Mouse (Mus musculus): Measurements from ENCODE around the gene Ifitm1.
A peak's percentile ranks its signal among the peaks of the same experiment; 100 is the strongest.
"Not testable (repeated sequence)": the region's sequence is repeated elsewhere in the genome, so short reads cannot be mapped to it uniquely, and the experiment has no call there.

Gene Ifitm1

DNA sequence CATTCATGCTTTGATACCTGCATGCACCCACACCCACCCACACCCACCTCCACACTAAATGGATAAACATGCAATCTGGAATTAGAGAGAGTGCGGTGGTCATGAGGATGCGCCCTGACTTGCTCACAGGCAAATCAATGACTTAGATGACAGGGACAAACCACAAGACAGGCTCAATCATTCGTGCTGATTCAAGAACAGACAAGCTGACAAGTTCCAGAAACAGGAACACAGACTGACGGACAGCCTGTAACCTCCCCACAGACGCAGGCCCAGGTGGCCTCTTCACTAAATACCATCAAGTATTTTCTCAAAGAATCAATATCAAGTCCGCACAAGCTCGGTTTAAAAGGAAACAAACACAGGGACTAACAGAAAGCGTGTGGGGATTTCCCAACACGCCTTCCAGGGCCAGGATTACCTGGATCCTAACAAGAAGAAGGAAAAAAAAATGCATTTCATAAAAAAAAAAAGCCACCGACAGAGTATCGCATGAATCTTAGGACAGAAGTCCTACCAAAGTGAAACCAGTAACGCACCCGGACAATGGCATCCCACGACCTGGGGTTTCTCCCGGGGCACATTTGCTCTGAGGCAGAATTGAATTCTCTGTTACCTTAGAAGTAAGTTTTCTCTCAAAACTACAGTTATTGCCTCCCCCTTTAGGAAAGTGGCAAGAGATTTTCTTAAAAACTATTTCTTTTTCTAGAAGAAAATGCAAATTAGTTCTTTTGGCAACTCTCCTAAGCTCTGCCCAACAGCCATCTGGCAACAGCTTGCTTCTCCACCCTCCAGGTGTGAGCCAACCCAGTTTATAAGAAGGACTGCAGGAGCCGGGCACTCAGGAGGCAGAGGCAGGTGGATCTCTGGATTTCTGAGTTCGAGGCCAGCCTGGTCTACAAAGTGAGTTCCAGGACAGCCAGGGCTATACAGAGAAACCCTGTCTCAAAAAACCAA, 20.4 kb downstream of the Ifitm1 start:
- no peak for DNase-seq

GRCm38 (mm10) chr7:140989022-140989421, 22.0 kb downstream of the Ifitm1 start:
- DNase-seq: no peak

- DNase-seq: no peak
Observed at GRCm38 (mm10) chr7:140990185-140990584, 23.2 kb downstream of the Ifitm1 start.

GRCm38 (mm10) chr7:140990622-140991021, 23.6 kb downstream of the Ifitm1 start:
- DNase-seq: no peak

GRCm38 (mm10) chr7:140991117-140991689, 24.2 kb downstream of the Ifitm1 start:
- DNase-seq: no peak

GRCm38 (mm10) chr7:140997817-140998216, 30.8 kb downstream of the Ifitm1 start:
- no peak for DNase-seq

DNA sequence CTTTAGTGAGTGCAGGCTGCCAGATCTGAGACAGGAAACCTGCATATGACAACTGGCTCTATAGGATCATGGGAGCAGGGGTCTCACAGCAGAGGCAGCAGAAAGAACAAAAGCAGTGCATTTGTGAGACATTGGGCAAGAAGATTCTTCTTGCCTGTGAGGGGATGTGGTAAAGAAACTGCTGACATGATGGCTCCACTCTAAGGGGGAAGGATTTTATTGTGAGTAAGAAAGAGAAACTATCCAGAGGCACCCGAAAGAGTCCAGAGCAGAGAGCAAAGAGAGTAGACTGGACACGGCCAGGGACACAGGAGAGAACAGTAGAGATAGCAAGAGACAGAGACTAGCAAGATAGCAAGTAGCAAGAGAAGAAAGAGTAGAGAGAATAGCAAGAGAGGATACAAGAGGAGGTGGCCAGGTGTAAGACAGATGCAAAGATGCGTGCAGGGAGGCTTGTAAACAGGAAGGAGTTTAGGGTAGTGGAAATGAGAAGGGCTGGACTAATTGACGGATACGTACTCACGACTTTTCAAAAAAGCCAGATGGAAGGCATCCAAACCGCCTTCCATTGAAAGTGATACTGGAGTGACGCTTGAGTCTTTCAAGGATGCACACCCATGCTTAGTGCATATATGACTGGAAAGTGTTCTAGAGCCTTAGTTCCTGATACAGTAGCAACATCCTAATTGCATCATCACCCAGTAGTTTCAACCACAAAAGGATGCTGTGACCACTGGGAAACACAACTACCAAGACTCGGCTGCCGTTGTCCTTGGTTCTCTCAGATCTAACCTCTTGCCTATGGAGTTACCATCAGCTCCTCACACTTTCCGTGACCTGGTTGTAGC, 32.1 kb downstream of the Ifitm1 start:
- DNase-seq: no peak

DNA sequence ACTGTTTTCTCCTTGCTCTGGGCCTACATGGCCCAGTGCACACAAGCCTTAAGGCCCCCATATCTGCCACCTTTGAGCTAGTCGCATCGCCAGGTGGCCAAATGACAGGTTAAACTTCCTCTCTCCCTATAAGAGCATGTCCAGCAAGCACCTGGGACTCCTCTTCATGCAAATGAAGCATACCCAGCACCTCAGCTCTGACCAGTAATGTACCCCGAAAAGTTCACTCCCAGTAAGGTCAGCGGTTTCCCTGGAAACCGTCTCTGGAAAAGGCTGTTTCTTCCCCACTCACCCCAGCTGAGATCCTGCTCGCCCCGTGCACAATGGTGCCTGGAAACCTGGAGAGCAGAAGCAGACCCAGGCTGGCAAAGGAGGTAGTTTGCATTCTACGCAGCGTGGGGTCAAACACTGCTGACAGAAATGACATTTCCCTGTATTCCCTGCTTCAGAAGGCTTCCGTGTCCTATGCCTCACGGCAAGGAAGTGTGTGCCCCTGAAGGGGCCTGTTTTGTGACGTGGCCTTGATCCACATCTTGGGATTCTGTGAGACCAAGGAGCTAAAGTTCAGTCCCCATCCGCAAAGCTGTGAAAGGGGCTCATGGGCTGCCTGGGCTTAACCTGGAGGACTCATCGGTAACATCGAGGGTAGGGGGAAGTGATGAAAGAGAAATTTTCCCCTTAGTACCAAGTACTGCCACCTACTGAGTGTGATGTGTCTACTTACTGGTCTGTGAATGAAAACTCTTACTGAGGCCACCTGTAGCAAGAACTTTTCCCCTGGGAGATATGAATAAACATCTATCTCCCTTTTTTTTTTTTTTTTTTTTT, 34.1 kb downstream of the Ifitm1 start:
- no peak for DNase-seq

- no peak for DNase-seq
Observed at GRCm38 (mm10) chr7:141003248-141004010, 36.4 kb downstream of the Ifitm1 start.

GRCm38 (mm10) chr7:141006446-141006845, 39.4 kb downstream of the Ifitm1 start:
- no peak for DNase-seq

- DNase-seq: no peak
Observed at GRCm38 (mm10) chr7:141006914-141007313, 39.9 kb downstream of the Ifitm1 start.

GRCm38 (mm10) chr7:141008312-141008761, 41.3 kb downstream of the Ifitm1 start:
- DNase-seq: no peak

DNA sequence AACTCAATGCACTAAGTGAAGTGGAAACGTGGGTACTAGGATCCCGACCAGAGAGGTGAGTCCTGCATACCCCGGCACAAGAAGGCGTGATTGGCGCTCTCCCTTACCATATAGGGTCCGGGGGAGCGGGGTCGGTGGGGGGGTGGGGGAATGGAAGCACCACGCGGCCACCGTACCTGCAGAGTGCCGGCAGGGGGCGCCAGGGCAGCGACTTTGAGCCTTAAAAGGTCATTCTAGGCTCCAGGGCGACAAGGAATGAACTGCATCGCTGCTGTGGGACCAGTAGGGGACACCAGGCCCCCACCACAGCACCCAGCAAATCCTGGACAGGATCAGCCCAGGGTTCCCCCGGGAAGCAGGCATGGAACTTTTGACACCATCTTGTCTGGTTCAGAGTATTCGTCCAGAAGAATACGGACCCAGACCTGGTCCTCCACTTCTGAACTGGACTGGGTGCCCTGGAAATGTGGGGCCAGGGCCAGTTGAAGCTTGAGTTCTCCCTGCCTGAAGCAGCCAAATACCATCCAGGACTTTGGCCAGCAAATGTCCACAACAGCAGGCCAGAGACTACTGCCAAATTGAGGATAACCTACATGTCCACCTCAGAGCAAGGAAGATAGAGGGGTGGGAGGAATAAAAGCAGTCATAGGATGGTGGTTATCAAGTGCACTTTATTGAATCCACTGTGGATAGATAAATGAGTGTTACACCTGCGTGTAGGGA, 42.1 kb downstream of the Ifitm1 start:
- peak; percentile 82 for DNase-seq

DNA sequence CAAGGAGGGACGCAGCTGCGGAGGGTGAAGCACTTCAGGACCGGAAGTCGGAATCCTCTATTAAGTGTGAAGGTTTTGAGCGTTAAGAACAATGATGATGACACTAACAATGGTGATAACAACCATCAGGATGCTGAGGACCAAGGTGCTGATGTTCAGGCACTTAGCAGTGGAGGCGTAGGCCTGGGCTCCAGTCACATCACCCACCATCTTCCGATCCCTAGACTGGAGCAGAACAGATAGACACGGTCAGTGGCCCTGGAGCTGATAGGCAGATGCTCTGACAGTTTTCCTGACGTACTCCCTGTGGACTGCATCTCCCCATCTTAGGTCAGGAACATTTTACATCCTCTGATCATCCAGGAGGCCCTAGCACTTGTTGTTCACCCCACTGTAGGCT, 42.6 kb downstream of the Ifitm1 start:
- DNase-seq: no peak

DNA sequence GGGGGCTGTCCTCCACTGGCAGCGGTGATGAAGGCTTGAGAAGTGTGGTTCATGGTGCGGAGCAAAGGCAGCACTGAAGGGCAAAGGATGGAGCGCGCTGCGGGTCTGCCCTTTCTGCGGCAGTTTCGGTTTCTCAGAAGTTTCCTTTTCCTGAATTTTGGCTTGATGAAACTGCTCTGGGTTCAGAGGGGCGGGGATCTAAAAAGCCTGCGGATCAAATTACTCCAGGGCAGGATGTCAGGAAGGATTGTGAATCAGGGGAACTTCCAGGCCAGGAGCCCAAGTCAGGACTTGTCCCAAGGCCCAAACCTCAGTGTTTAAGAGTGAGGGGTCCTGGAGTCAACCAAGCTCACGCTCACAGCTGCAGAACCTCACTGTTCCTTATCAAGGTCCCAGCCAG, 43.6 kb downstream of the Ifitm1 start, which contains the start of gene Ifitm3:
Gene Ifitm3 (minus strand): TSS at position 178 of the 400 bp plus-strand sequence.
- DNase-seq: no peak

DNA sequence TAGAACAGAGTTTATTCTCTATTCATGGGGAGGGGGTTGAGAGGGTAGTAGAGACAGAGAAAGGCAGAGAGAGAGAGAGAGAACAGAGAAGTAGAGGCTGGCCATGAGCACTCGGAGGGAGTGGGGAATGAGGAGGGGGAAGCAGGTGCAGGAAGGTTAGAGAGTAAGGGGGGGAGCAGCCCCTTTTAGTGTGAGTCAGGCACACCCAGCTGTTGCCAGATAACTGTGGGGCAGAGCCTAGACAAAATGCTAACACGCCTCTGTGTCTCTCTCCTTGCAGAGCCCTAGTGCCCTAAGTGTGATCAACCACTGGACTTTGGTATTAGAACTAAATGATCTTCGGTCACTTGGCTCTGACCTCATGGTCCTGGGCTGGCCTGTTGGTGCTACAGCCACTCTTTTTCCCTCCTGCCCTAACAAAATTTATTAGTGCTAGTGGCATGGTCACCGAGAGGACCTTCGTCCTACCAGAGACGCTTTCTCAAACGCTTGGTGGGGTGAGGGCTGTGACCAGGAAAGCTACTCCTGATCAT, 44.3 kb downstream of the Ifitm1 start:
- peak; percentile 7 for DNase-seq

DNA sequence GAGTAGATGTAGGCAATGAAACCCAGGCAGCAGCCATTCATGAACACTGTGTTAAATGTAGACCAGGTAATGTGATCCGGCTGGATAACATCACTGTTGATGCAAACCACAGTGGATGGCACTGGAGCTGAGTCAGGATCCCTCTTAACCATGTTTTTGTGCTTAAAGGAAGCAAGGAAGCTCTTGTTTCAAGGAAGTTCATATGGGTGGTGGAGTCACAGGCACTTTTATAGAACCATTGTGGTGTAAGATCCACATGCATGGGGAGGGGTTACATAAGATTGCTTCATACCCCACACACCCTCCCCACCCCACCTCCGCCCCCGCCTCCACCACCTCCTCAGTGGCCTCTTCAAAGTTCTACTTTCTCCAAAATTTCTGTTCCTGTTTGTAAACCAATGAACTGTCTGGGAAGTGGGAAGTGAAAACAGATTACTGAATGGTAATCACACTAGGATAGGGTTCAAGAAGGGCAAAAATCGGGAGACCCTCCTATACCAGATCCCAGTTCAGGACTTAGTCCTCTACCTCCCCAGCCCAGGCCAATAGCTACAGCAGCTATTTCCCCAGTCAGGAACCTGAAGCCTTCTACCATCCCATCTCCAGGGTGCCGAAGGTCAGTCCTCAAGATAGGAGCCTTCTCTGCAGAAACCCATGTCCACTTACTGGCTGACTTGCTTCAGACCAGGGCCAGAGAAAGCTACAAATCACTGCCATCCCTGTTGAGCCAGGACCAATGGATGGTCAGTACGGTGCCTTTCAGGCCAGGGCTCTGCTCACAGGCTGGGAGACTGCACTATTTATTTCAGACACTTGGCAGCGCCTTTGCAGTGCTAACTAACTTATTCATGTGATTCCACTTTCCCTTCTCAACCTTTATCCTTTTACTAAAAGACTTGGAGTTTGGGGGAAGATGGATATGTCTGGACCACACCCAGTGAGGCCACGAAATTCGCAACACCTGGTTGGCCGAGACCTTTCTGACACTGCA, 50.0 kb downstream of the Ifitm1 start:
- no peak for DNase-seq

GRCm38 (mm10) chr7:141017824-141018223, 50.8 kb downstream of the Ifitm1 start, which contains the start of gene Ifitm6:
Gene Ifitm6, minus strand, starts transcription at chr7:141017924.
- DNase-seq: not testable (repeated sequence)

- no peak for DNase-seq
Observed at GRCm38 (mm10) chr7:141019028-141019427, 52.0 kb downstream of the Ifitm1 start.
